Mouse (Mus musculus) ovary, postnatal 14 days (tissue): ENCODE results near the gene Nfkbie.

ENCODE experiments used
- DNase-seq: peaks from one replicate; pipeline ENCODE4 v3.0.0; 2022; ENCODE audit warnings: low spot score

Nfkbie gene

DNA sequence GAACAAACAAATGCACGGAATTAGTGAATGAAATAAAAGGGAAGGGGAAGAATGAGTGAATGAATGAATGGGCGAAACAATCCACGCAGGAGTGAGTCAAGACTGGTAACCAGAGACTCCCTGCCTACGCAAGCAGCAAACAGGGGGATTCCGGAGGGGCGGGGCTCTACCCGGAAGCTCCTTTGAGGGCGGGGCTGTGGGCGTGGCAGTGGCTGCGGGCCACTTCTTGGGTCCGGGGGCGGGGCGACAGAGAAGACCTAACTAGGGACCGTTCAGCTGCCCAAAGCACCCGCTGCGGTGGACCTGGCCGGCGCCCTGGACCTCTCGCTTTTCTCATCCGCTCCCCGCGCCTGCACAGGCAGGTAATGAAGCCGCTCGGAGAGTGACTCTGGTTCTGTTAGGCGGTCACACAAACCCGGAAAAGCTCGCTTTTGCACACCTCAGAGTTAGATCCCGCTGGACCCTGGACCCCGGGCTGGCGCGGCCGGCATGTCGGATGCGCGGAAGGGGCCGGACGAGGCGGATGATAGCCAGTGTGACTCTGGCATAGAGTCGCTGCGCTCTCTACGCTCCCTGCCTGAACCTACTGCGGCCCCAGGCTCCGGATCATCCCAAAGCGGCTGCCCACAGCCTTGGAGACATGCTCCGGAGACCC lies at the start of gene Nfkbie:
Nfkbie (plus strand) TSS at position 252 of the 655 bp plus-strand sequence.
- peak; percentile 90 for DNase-seq

DNA sequence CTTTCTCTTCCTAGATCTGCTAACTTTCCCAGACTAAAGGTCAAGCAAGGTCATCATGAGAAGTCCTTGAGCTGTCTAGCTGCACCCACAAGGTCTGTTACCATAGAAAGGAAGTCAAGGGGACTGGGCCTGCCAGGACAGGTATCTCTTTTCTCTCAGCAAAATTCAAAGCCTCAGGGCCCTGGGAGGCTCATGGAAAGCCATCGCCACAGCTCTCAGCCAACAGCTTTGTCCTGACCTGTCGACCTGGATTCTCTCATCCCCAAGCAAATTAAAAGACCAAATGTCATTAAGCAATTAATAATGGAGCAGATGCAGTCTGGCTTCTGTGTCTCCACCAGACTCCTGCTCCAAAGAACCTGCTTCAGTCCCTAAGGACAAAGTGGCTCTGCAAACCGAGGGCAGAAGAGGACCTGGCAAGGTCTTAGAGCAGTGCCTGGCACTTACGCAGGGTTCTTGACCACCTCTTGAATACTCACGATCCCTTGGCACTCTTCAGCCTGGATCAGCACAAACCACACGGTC lies 49.5 kb upstream of the Nfkbie start:
- DNase-seq = no peak

DNA sequence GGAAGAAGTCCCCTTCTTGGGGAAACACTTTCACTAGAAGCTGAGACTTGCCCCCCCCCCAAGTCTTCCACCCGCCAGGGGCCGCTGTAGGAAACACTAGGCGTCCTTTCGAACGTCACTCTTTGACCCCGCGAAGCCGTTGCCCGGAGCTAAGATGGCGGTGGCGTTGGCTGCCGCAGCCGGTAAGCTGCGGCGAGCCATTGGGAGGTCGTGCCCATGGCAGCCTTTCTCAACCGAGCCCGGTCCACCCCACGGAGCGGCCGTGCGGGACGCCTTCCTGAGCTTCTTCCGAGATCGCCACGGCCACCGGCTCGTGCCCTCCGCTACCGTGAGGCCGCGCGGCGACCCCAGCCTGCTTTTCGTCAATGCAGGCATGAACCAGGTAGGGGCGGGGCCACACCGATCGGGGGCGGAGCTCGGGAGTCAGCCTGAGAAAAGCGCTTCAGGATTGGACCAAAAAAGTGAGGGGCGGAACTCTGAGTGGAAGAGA lies 48.8 kb upstream of the Nfkbie start, which contains the start of gene Aars2:
Aars2 (plus strand) TSS at position 142 of the 490 bp plus-strand sequence.
- peak; percentile 91 for DNase-seq

DNA sequence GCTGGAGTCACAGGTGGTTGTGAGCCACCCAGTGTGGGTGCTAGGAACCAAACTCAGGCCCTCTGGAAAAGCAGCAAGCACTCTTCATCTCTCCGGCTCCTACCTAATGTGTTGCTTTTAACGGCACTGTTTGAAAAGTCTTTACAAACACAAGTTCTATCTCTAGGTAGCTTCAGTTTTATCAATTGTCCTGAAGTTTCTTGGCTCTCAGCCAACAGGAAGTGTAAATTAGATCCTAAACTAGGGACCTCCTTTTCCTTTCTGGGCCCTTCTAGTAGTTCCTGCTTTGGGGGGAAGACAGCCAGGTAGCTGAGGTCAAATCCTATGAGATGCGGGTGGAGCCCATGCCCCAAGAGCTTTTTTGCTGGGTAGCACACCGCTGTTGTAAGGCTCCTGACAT lies 44.6 kb upstream of the Nfkbie start:
- no peak for DNase-seq

DNA sequence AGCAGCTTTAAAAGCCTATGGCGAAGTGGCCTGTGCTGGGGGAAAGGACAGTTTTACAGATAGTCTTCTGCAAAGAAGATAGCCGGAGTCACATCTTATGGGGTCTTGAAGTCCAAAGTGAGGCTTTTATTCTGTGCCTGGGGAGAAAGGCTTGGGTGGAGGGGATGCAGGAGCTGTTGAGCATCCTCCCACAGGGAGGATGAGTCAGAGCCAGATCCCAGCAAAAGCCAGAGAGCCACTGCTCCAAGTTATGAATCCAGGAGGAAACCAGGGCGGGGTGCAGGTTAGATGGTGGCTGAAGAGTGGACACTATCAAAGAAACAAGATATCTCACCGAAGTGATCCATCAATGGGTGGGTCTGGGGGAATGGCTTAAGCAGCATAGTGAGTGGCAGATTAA lies 43.7 kb upstream of the Nfkbie start:
- no peak for DNase-seq

DNA sequence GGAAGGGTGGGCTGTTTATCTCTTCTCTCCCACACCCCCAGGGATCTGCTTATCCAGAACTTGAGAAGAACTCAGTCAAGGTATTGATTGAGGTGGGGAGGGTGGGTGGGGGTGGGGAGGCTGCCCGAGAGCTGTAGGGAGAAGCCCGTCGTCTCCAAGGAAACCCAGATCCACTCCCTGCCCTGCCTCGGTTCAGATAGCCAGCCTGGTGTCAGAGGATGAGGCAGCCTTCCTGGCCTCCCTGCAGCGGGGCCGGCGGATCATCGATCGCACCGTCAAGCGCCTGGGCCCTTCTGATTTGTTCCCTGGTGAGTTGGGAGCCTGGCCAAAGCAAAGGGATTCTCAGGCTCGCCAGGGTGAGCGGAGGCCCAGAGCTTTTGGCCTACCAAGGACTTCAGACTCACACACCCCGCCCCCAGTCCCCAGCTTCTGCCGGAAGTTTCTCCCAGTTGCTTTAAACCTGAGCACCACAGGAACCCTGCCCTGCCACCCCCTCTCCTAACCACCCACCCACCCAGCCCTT lies 40.2 kb upstream of the Nfkbie start:
- no peak for DNase-seq

DNA sequence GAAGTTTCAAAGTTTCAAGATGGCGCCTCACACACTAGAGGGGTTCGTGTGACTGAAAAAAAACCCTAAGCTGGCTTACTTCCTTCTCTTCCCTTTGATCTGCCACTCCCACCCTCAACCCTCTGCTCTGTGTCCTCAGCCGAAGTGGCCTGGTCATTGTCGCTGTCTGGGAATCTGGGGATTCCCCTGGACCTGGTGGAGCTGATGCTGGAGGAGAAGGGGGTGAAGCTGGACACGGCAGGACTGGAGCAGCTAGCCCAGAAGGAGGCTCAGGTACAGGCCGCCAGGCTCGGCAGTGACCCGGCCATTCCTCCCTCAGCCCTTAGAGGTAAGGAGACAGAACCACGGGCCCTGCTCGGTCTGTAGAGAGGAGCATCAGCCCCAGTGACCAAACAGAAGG lies 39.7 kb upstream of the Nfkbie start:
- no peak for DNase-seq

DNA sequence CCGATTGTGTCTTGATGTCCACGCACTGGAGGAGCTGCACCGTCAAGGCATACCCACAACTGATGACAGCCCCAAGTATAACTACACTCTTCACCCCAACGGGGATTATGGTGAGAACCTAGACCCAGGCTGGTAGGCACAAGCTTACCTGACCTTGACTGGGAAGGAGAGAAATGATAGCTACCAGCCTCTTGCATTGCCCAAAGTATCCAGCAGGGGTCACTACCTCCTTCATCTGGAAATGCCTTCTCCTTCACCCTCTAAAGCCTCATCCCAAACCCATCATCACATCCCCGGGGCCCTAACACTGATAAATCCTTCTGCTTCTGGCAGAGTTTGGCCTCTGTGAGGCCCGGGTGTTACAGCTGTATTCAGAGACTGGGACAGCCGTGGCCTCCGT lies 39.0 kb upstream of the Nfkbie start:
- peak; percentile 70 for DNase-seq

DNA sequence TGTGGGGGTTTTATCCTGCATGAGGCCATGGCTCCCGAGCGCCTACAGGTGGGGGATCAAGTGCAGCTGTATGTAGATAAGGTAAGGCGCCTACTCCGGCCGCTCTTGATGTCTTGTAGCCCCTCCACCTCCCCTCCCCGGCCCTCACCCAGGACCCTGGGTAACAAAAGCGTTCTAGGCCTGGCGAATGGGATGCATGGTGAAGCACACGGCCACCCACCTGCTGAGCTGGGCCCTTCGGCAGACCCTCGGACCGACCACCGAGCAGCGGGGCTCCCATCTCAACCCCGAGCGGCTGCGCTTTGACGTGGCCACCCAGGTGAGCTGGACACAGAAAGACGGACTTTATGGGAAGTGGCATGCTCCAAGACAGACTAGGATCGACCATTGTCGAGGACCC lies 38.4 kb upstream of the Nfkbie start:
- DNase-seq = no peak

DNA sequence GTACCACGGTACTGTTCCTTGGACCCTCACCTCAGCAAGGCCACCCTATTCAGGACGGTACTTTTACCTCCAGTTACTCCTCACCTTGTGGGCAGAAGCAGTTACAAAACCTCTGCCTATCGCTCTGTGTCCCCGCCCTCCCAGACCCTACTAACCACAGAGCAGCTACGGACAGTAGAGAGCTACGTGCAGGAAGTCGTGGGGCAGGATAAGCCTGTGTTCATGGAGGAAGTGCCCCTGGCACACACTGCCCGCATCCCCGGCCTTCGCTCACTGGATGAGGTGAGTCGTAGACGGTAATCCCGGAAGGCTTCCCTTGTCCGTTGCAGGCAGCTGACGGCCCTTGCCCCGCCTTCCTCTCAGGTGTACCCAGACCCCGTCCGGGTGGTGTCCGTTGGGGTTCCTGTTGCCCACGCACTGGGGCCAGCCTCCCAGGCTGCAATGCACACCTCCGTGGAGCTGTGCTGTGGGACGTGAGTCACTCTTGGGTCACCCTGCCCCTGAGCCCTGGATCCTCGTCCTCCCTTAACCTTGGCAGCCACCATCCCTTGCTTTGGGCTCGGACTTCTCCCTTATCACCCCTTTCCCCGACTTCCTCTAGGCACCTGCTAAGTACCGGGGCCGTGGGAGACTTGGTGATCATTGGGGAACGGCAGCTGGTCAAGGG lies 37.8 kb upstream of the Nfkbie start:
- no peak for DNase-seq

DNA sequence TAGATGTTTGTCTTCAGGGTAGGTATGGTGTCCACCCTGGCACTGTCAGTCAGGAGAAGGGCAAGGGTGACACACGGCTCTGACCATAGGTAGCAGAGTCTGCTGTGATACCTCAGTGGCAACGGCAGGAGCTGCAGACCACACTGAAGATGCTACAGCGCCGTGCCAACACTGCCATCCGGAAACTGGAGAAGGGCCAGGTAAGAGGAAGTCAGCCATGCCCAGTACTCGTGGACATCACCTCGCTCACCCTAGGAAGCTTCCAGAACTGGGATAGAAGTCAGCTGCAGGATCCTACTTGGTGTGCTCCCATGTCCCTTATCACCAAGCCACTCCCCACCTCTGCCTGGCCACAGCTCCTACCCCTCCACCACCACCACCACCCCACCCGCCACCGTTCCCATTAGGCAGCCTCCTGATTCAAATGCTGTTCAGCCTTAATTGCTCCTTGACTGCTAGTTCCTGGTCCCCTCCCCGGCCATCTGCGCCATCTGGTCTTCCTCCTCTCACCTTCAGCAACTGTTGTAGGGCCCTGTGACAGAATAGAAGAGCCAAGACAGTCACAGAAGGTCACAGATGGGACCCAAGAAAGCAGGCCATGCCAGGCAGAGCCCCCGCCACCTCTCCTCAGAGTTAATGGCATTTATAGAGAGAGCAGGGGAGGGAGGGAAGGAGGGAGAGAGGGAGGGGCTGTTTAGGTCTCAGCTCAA lies 36.6 kb upstream of the Nfkbie start:
- no peak for DNase-seq

DNA sequence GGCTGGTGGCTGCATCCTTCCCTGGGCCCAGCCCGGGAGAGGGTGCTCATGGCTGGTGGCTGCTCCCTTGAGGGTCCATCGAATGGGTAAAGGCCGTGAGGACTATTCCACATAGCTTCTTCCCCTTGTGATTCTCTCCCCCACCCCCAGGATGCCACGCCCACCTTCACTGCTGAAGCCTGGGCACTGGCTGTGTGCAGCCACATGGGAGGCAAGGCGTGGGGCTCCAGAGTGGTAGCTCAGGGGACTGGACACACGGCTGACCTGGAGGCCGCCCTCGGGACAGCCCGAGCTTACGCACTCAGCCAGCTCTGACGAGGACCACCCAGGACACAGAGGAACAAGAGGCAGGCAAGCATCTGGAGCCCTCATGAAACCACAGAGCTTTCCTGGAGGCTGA lies 35.4 kb upstream of the Nfkbie start:
- no peak for DNase-seq

DNA sequence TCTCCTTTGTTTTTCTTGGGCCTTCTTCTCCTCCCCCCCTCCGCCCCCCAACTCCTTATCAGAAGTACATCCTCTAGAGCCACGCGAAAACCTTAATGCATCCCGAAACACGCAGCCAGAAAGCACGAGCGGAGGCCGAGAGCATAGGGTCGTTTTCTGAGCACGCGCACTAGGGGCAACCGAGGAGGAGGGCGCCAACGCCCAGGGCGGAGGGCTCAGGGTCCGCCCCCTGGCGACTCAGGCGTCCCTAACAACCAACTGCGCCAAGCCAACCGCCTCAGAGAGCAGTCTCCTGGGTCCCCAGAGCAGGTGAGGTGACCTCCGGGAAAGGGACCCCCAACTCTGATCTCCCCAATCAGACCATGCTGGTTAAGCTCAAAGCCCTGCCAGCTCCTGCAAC lies 32.2 kb upstream of the Nfkbie start, which contains the start of gene Tcte1:
Tcte1 (plus strand) TSS at position 172 of the 400 bp plus-strand sequence.
- DNase-seq = no peak

DNA sequence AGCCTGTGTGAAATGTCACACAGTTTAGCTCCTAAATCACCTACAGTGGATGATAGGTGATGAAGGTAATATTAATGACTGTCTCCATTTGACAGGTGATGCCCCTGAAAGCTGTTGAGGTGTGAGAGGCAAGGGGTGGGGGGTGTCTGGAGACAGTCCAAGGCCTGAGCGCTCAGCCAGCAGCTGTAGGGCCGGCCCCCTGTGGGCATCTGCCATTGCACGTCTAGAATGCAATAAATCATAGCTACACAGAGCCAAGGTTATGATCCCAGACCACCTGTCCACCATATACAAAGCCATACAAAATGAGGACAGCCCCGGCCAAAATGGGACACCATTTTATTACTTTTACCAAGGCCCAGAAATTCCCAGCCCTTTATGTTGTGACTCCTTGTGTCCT lies 30.5 kb upstream of the Nfkbie start:
- no peak for DNase-seq

DNA sequence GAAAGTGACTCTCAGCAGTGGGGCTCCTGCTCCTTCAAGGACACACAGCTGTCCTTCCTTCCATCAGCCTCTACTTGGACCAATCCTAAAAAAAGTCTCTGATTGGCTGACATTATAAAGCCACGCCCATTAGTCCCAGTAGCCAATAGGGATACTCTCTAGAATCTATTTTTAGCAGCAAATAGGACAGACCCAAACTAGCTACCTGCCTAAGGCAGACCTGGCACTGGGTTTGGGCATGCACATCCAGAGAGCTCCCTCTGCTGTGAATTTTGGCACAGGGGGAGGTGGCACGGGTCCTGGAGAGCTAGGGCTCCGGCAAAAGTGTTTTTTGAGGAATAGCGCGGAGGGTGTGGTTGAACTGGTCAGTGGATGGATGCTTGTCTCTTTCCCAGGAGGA lies 28.9 kb upstream of the Nfkbie start:
- DNase-seq = no peak

DNA sequence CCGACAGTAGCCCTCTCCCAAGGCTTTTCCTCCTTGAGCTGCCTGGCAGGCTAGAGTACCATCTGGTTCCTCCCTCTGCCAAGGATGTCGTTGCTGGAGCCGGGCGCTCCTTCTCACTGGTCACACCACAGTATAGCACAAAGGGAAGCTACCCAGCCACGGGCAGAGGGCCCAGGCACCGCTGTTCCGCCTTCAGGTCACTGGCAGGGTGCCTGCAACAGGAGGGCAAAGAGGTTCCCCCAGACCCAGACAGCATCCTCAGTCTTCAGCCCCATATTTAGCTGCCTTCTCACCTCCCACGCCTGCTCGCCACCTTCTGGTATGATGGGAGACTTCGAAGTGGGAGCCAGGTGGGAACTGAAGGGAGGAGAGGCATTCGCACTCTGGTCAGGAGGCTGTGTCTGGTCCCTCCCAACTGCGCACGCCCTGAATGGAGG lies 25.1 kb upstream of the Nfkbie start:
- DNase-seq = no peak

DNA sequence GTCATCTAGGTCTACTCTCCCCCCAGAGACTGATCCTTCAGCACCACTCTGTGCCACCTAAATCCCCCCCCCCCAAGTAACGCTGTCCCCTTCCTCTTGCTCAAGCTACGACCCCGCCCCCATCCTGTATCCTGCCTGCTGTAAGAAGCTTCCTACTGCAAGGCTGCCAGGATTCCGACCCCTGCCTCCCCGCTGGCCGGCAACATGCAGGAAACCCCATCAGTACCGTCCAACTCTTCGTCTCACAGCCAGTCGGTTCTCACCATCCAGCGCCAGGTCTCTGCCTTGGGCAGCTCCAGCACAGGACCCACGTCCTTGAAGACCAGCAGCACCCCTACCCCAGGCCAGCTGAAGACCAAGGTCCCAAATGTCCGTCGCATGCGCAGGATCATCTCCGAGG lies 22.6 kb upstream of the Nfkbie start:
- no peak for DNase-seq

DNA sequence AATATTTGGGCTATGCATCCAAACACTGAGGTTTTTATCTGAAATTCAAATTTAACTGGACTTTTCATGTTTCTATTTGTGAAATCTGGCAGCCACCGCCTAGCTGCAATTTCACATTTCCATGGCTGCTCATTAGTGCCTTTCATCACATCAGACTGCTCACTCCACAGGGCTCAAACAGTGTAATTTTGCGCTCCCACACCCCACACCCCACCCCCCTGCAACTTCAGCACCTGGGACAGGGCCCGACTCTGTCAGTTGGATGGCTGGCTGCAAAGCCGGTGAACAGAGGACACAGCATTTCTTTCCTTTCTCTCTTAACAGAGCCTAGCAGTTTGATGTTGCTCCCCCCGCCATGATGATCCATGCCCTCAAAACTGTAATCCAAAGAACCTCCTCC lies 19.2 kb upstream of the Nfkbie start:
- DNase-seq = no peak

DNA sequence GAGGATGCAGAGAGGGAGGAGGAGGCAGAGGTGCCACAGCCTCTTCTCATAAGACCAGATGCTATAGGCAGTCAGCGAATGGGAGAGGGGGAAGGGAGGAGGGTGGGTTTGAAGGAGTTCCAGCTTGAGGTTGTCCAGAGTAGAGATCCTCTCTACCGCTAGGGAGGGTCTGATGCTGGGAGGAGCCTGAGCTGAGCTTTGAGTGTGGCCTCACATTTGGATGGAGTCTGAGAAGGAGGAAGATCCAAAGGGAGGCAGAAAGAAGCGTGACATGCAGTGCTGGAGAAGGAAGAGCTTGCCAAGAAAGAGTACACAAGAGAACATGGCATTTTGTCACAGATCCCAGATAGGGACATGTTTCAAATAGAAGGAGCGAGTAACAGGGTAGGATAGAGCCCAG lies 17.1 kb upstream of the Nfkbie start:
- no peak for DNase-seq

DNA sequence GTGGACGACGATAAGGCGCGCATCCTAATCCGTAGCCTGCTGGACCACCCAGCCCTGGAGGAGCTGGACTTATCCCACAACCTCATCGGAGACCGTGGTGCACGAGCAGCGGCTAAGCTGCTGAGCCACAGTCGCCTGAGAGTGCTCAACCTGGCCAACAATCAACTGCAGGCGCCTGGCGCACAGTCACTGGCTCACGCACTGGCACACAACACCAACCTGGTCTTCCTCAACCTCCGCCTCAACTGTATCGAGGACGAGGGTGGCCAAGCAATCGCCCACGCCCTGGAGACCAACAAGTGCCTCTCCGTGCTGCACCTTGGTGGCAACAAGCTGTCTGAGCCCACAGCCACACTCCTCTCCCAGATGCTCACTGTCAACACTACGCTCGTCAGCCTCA lies 15.8 kb upstream of the Nfkbie start:
- no peak for DNase-seq

DNA sequence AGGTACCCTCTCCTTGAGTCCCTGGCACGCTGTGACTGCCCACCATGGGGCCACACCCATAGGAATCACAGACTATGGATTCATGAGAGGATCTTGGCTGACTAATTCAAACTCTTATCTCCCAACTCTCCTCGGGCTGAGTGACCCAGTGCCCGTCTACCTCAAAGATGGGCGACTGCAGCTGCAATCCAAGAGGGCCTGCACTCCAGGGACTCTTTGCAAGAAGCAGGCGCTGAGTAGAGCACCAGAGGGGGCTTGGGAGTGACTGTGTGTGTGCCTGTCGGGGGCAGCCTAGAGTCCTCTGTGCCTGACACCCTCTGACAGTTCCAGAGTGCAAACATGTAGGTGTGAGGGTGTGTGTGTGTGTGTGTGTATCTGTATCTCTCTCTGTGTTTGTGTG lies 13.4 kb upstream of the Nfkbie start:
- no peak for DNase-seq

DNA sequence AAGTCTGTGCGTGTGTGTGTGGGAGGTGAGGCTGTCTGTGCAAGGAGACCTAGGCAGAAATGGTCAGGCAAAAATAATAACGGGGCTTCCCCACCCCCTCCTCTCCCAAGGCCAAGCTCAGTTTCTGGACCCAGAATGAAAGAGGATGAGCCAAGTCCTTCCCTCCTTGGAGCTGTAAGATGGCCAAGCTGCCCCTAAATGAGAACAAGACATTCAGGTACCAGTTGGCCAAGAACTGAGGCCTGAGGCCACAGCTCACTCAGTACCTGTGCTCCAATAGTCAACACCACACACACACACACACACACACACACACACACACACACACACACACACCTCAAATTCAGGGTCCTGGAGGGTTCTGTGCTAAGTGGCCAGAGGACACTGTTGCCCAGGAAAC lies 12.8 kb upstream of the Nfkbie start:
- no peak for DNase-seq

DNA sequence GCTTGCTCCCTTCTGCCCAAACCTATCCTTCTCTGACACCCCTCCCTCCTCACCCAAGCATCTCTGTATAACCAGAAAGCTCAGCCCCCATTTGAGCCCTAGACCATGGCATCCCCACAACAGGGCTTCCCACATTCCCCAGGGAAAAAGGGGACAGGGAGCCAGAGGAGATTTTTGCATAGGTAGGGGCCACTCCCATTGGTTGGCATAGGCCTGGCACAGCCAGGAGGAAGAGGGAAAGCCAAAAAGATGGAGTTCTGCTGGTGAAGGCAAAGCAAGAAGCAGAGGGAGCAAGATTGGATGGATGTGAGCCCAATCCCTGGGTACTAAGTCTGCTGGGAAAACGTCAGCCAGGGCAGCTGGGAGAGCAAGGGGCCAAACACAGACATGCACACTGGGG lies 12.4 kb upstream of the Nfkbie start:
- no peak for DNase-seq
